Mouse (Mus musculus) adrenal gland, postnatal 10 days (tissue): ENCODE results near the gene Dok1. TPM values are rescaled to one million over a fixed set of nuclear protein-coding genes. Genes with fewer than 3 reads are reported as not detected.
A peak's percentile ranks its signal among the peaks of the same experiment; 100 is the strongest.

Source experiments
- DNase-seq: peaks from one replicate; pipeline ENCODE4 v3.0.0; 2021; ENCODE audit warnings: mixed read lengths
- total RNA-seq, 2 experiments: library from RNA; stranded (reverse); gene quantifications; 2 replicates each; pipeline ENCODE4 v1.2.3; 2021

Gene Dok1
- total RNA-seq, 2 experiments from 2014 or later, result 9.8 to 11.2 TPM

DNA sequence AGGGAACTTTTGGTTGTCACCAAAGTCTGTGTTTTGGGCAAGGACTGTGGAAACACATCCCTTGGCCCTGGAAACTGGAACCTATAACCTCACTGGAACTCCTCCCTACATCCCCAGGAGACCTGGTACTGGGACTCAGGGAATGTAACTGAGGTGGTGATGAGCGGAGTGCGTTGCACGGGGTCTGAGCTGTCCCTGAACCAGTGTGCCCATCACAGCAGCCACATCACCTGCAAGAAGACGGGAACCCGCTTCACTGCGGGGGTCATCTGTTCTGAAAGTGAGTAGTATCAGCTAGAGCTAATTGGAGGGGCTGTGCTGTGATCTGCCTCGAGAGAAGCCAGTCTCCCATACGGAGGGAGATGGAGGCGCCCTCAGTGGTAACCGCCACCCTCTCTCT is 16.1 kb upstream of the Dok1 start:
- DNase-seq, result no peak

DNA sequence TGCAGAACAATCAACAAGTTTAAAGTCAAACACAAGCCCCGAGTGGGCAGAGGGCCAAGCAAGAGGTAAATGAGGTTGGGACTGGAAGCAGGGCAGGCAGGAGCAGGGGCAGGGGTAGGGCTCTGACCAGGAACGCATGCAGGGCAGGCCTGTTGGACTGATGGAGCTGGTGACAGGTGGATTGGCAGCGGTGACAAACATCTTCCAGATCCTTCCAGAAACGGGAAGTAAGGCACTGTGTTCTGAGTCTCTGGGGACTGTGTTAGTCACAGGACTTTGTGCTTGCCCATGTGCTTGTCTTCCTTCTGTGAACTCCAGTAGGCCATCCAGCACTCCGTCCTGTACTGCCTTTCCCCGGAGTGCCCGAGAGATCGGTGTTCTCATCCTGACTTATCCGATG is 11.5 kb upstream of the Dok1 start:
- DNase-seq, result no peak

DNA sequence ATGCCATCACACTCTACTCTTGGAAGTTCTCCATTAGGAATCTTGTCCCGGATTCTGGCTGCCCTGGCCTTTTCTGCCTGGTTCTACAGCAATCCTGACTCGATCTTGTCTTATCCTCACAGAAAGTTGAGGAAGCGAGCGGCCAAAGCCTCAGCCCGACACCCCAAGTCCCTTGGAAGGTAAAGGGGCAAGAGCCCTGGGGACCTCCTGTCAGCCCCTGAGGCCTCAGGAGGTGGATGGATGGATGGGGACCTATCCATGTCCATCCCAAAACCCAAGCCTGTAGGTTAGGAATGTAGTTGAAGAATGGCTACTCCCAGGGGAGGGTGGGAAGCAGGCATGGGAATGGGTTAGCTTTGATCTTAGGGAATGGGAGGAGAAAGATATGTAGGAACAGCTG is 10.7 kb upstream of the Dok1 start:
- no peak for DNase-seq

DNA sequence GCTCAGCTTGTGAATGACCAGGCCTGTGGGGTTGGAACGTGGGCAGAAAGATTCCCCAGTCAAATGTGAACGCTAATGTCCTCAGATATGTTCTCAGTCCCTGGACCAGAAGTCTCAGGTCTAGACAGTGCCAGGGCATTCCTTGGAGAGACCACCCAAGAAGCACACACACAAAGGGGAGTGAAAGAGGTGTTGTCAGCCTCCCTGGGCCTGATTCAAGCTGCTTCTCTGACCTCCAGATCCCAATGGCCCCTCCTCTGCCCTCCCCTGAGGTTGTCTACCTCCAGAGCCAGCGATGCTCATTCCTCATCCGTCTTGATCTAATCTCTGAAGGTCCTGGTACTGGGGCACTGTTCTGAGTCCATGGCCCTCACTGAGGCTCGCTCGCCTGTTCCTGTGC is 10.3 kb upstream of the Dok1 start:
- DNase-seq, result no peak

DNA sequence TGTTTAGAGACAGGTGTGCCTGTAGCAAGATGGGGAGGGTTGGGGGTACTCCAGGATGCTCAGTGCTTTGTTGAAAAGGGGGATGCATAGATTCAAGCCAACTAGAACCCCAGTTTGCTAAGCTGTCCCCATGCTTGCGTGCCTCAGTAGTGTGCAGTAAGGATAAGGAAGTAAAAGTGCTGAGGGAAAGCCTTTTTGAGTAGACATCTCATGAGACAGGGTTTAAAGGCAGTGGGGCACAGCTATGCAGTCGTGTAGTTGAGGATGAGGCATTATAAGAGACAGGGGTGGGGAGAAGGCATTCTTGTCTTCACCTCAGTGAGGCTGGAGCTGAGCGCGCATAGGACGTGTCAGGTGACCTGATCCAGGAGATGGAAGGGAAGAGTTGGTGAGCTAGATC is 7.3 kb upstream of the Dok1 start:
- DNase-seq, result no peak

DNA sequence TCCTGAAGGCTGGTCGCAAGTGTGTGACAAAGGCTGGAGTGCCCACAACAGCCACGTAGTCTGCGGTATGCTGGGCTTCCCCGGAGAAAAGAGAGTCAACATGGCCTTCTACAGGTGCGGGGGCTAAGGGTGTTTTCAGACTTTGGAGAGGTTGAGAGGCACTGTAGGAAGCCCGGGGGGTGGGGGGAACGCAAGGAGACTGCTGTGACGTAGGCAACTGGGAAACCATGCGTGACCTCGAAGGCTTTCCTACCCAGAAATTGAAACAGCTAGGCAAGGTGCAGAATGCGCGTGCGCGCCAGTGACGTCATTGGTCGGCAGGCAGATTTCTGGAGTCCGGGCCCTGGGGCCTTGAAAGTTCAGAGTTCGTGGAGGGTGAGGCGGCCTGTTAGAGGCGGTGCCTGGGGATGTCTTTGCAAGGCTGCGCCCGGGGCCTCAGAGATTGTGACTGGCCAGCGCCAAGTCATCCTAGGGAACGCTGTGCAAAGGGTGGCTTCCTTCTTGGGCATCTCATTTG is 5.3 kb upstream of the Dok1 start:
- DNase-seq, result peak; percentile 96

DNA sequence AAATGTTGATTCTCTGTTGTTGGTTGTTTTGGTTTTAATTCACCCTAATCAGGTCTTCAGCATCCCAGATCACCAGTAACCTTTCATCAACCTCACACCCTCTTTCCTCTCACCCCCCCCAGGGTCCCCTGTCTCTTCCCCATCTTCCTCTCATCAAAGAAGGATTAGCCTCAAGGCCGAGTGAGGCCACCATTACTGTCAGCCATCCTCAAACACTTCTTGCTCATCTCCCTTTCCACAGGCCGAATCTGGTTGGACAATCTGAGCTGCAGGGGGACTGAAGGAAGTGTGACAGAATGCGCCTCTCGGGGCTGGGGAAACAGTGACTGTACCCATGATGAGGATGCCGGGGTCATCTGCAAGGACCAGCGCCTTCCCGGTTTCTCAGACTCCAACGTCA is 3.9 kb upstream of the Dok1 start:
- no peak for DNase-seq

DNA sequence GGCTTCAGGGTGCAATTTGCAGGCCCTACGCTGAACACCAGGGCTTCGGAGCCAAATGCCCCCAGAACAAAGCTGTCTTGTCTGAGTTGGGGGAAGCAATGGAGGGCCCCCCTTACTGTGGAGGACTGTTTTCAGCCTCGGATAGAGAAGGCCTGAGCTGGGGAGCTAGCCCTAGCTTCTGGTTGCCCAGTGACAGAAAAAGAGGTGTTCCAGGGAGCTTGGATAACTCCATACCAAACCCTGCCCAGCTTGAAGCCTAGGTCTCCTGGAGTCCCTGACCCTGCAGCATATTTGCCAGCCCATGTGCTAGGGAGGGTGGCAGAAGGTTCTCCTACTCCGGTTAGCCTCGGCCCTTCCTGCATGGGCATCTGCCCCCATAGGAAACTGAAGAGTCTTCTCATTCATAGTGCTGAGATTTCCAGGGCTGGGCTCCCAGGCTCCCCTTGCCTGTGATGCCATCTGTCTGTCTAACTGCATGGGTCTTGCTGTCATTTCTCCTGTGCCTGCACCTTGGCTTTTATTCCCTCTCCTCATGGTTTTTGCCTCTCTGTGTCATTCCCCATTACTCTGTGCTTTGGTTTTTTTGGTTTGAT is 1.3 kb upstream of the Dok1 start:
- DNase-seq, result no peak

DNA sequence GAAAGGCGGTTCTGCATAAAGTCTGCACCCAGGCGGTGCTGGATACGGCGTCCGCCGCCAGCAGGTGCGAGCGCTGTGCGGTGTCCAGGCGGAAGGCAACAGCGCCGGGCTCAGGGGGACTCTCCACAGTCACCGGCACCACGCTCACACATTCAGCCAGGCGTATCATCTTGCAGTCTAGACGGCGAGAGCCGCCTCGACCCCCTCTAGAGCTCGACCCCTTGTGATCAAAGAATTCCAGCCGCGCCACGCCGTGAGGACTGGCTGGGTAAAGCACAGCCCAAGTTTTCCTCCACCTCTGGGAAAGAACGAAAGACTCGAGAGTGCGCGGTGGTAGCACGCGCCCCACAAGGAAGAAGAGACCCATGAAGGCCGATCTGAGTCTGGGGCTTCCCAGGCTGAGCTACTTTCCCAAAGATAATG is 491 bp downstream of the Dok1 start:
- peak; percentile 52 for DNase-seq

DNA sequence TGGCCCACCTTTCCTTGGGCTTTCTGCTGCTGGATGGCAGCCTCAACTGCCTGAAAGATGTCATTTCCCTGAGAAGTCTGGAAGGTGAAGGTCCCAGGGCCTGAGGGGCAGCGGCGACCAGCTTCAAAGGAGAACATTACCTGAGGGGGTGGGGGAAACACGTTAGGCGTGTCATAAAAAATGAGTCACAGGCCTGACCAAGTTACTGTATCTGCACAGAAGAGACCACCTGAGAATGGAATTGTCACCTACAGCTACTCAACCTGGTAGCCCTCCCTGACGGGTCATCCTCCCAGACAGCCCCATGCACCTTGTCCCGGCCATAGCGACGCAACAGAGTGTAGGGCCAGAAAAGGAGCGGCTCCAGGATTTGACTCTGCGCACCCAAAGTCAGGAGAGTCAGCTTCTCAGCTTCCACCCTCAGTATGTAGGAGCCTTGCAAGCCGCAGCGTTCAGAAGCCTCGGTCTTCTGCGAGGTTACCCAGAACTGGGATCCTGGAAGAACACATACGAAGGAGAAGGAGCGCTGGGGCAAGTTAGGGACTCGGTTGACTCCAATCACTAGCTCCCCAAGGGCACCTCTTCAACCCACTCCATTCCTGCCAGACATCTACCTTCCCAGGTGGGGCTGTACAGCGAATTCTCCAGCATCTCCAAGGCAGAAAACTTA is 1.2 kb downstream of the Dok1 start:
- no peak for DNase-seq

DNA sequence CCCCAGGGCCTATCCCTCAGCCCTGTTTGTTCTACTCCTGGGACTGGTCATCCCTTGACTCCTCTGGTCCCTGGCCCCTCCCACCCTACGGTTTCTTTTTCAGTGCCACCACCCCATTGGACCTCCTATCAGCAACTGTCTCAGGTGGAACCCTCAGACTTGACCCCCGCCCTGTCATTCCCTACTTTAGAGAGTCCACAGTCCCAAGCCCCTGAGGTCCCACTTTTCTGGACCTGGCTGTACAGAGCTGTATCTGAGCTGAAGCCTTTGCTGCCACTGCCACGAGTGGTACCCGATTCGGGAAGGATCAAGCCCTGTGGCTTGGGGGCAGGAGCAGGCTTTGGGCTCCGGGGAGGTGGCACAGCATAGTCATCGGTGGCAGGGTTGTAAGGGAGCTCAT is 2.2 kb downstream of the Dok1 start:
- no peak for DNase-seq

DNA sequence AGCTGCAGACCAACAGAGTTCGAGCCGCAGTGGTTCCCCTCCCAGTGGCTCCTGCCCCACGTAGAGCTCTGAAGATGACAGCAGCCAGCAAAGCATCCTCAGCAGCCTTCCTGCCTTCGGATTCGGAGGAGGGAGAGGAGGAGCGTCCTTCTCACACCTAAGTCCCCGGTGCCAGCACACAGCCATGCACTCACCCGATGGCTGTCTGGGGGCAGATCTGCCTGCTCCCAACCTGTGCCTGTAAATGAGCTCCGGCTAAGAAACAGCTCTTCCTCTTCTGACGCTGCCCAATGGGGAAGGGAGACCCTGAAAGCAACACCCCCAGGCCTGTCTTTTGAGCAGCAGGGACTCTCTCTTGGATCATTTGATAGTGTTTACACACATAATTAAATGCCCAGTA is 3.5 kb downstream of the Dok1 start:
- no peak for DNase-seq

DNA sequence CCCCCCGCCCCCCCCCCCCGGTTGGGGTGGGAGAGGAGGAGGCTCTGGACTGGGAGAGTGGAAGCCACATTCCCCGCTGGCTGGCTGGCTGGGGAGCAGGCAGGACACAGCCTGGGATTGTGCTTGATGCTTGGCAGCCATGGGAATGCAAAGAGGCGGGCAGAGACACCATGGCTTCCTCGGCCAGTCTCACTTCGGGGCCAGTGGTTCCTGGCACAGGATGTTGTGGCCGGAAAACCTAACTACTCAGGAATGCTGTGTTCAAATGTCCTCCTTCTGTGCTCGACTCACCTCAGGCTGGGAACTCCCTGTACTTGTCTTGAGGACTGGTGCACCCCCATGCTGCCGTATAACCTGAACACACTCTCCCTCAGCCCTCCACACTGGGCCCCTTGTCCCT is 5.6 kb downstream of the Dok1 start:
- DNase-seq, result no peak

DNA sequence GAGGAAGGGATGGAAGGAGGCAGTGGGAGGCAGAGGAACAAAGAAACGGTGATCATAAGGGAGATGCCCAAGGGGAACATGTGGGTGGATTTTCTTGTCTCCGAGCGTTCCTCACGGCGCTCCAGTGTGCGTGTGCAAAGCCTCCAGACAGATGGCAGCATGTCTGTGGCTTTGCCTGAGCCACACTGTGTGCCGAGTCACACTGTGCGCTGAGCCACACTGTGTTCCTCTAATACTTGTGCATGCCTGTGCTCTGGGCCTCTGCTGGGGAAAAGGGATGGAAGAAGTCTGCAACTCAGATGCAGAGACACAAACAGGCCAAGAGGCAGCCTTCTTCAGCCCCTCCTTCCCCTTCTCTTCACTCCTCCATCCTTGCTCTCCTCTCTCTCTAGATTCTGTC is 6.0 kb downstream of the Dok1 start:
- DNase-seq, result no peak

DNA sequence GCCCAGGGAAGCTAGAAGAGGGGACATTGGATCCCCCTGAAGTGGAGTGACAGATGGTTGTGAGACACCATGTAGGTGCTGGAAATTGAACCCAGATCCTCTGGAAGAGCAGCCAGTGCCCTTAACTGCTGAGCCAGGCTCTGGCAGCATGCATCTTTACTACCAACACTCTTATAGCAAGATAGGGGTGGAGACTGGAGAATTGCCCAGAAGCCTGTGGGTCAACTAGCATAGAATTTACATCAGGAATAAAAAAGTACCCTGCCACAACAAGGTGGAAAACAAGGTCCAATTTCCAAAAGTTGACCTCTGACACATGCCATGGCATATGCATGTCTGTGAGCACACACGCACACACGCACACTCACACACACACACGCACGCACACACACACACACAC is 8.1 kb downstream of the Dok1 start:
- no peak for DNase-seq

DNA sequence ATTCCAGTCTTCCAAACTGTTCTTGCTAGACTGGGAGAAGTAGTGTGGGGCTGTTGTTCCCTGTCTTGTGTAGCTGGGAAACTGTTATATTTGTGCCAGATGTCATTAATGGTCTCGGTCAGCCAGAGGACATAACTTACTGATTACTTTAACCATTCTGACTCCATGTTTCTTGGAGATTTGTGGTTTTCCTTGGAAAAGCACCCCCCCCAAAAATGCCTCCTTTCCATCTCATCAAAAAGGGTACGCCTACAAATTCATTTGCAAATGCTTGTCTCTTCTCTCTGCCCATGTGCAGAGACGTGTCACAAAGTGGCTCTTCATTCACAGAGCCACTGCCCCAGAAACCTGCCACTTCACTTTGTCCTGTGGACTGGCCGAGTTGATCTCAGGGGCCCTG is 8.8 kb downstream of the Dok1 start:
- no peak for DNase-seq

DNA sequence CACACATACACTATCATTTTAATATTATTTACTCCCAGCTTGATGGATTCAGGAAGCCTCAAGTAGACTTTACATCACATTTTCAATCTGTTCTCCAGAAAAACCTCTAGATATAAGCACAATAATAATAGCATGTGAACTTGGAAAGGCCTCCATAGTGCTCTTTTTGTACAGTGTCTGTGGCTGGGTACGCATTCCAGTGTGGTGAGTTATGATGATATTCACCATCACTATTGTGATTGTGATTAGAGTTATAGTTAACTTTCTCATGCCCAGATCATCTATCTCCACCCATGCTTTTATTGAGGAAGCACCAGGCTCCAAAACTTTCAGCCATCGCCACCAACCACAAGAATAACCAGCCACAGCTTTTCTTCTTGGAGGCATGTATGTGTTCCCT is 9.5 kb downstream of the Dok1 start:
- DNase-seq, result no peak

DNA sequence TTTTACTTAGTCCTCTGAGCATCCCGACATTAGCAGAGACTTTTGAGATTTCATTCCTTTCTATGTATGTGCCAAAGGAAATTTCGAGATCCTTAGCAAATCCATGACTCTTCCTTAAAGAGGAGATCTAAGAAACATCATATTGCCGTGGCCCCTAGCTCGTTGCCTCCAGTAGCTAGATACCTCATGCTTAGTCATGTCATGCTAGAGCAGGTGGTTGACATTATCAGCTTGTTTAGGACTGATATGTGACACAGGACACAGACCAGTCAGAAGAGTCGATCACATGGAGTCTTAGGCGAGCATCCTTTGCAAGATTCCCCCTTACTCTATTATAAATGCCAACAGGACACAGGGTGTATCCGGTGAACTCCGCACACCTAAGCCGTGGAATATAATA is 10.3 kb downstream of the Dok1 start:
- DNase-seq, result no peak

DNA sequence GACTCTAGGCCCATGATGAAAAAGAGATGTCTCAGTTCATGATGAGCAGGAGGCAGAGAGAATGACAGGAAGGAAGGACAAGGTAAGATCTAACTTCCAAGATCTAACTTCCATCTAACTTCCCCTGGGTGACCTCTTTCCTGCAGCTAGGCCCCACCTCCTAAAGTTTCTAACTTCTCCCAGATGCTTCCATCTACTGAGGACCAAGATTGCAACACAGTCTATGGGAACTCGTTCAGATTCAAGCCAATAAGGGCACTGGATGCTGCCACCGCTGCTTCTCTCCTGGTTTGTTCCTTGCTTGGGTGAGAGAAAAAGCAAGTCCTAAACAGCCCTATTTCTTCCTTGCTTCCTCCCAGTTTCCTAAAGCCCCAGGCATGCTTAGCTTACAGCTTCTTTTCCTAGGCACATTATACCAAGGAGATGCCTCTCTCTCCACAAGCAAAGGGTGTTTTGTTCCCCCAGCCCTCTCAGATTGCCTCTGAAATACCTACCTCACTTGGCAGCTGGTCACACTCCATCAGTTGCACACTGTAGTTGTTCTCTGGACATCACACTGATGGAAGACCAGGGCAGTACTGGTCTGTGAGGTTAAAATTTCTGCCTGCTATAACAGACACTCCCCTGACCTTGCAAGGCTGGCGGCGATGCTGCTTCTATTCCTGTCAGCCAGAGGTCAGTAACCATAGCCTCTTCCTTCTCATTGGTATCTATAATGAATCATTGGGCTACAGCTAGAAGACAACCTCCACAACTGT is 12.3 kb downstream of the Dok1 start:
- DNase-seq, result no peak

DNA sequence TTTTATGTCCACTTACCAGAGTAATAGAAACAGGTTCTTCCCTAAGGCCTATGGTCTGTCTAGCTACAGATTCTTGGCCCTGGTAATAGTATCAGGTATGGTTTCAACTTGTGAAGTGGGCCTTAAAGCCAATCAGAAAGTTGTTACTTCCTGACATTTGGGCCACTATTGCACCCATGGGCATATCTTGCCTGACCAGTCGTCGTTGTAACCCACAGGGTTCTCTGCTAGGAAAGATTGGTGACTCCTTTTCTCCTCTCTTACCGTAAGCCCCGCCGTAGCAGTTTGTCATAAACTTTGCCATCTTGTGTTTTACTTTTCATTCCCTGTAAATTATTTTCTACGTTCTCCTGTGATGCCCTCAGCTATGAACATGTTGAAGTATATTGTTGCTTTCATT is 13.2 kb downstream of the Dok1 start:
- DNase-seq, result no peak

DNA sequence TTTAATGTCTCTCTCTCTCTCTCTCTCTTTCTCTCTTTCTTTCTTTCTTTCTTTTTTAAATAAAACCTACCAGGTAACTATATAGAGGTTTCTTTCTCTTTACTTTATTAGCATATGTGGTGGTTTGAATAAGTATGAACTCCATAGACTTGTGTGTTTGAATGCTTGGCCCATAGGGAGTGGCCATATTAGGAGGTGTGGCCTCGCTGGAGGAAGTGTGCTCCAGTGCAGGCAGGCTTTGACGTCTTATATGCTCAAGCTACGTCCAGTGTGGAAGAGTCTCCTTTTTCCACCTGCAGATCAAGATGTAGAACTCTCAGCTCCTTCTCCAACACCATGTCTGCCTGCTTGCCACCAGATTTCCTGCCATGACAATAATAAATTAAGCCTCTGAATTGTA is 14.2 kb downstream of the Dok1 start:
- no peak for DNase-seq

DNA sequence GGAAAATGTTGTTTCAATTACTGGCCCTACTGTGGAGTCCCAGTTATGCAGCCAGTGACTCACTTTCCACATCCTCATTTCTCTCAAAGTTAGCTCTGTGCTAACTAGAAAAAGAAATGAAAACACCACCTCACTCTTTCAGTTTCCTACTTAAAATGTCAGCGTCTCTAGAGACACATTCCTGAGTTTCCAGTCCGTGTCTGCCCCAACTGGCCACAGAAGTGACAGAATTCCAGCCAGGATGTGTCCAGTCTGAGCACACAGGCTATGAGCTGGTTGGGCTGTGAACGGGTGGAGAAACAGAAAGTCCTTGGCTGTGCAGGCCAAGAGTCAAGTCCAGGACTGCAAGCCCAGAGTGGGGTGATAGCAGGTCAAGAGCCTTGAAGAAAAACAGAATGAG is 16.1 kb downstream of the Dok1 start:
- peak; percentile 45 for DNase-seq

DNA sequence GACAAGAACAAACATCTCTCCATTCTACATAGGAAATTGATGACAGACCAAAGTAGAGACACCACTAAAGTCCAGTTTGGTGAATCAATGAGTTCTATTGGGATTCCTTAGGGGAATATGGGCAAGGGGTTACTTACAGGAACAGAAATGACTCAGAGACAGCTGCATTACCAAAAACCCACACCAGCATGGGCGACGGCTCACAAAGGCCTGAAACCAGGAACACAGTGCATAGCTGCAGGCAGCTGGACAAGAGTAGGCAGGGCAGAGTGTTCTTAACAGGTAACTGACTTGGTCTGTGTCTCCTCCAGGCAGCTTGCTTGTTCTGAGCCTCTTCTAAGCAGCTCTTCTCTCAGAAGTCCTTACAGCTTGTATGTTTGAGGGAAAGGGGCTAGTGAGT is 17.5 kb downstream of the Dok1 start:
- DNase-seq, result no peak
